17 mouse cellular contexts compared by ENCODE assay signal in genomic region chr3:88229526-88229925, GRCm38 (mm10). TPM values are rescaled to one million over a fixed set of nuclear protein-coding genes. Genes with fewer than 3 reads are reported as not detected.
DNase-seq lines count a peak whose midpoint lies in the region; ATAC-seq and TF ChIP-seq lines count a peak whose summit lies in the region.
"Had no signal": no experiment of that assay in that cellular context is flagged by ENCODE, and none has a peak within 500 bp of the region (broad histone marks: within the 10 kb centered on the region; RNA-seq: fewer than 3 reads in every experiment).

No protein-coding gene starts in this region.

- 77% methylated on average over 6 of the region's 6 CpGs for WGBS in forebrain, embryonic 10.5 days
- WGBS in hindbrain, embryonic 11.5 days: 67% methylated on average over 6 of the region's 6 CpGs
- 73% methylated on average over 6 of the region's 6 CpGs for WGBS in midbrain, embryonic 16.5 days

- H3K4me1 ChIP-seq in forebrain, embryonic 10.5 days: peaks cover 100% of the 10 kb centered on the region
- H3K4me1 ChIP-seq in hindbrain, embryonic 11.5 days (replicated peaks; ENCODE audit: control insufficient read depth, insufficient read depth, low read length): peaks cover 48% of the 10 kb centered on the region
- H3K4me1 ChIP-seq in midbrain, embryonic 16.5 days (ENCODE audit: control insufficient read depth, insufficient read depth, low read length): peaks cover 31% of the 10 kb centered on the region
- H3K4me1 ChIP-seq: heart, embryonic 12.5 days; lung, embryonic 15.5 days had no signal

- peaks cover 99% of the 10 kb centered on the region for H3K27me3 ChIP-seq in forebrain, embryonic 10.5 days (ENCODE audit: poor library complexity, severe bottlenecking)
- no peaks in the 10 kb centered on the region; the same call in 1 of the 2 replicates for H3K27me3 ChIP-seq in hindbrain, embryonic 11.5 days (ENCODE audit: control insufficient read depth, insufficient read depth, low read length)
- H3K27me3 ChIP-seq in midbrain, embryonic 16.5 days (ENCODE audit: control insufficient read depth, insufficient read depth, low read depth, low read length): peaks cover 7% of the 10 kb centered on the region

- peak overlapping the region; percentile 44; the same call in 1 of the 2 replicates for H3K9ac ChIP-seq in hindbrain, embryonic 11.5 days (ENCODE audit: low read depth, low read length)
- no peak overlapping the region for H3K9ac ChIP-seq in midbrain, embryonic 16.5 days (ENCODE audit: low read depth, low read length)
- H3K9ac ChIP-seq: heart, embryonic 12.5 days; lung, embryonic 15.5 days had no signal

- no peak for DNase-seq in layer of hippocampus, adult 2 months (ENCODE audit: low spot score in 2 of 2)
- no peak for DNase-seq in layer of hippocampus, adult 8-10 months (ENCODE audit: low spot score in 2 of 2)
- no peak for DNase-seq in forebrain, embryonic 10.5 days (ENCODE audit: extremely low spot score, low spot score)
- DNase-seq in hindbrain, embryonic 11.5 days (ENCODE audit: low spot score): no peak
- no peak for DNase-seq in urinary bladder, postnatal 36 days (ENCODE audit: low spot score in 2 of 2)
- DNase-seq in embryo, embryonic 10 days (ENCODE audit: low spot score): no peak
- no peak for DNase-seq in left cerebral cortex, adult 18-20 months (ENCODE audit: low spot score in 2 of 2)
- DNase-seq: kidney, adult 18-20 months; thymus, adult 18-20 months had no signal

- peaks cover 59% of the 10 kb centered on the region for H3K36me3 ChIP-seq in forebrain, embryonic 10.5 days (replicated peaks)
- no peaks in the 10 kb centered on the region for H3K36me3 ChIP-seq in hindbrain, embryonic 11.5 days (ENCODE audit: control insufficient read depth, insufficient read depth, low read length)
- H3K36me3 ChIP-seq in midbrain, embryonic 16.5 days (ENCODE audit: control insufficient read depth, insufficient read depth, low read length): peaks cover 10% of the 10 kb centered on the region
- H3K36me3 ChIP-seq: heart, embryonic 12.5 days; lung, embryonic 15.5 days had no signal

- H3K4me2 ChIP-seq in hindbrain, embryonic 11.5 days (replicated peaks; ENCODE audit: low read depth, low read length): no peak overlapping the region
- H3K4me2 ChIP-seq in midbrain, embryonic 16.5 days (ENCODE audit: low read length): no peak overlapping the region
- H3K4me2 ChIP-seq: heart, embryonic 12.5 days; lung, embryonic 15.5 days had no signal

- H3K27ac ChIP-seq in layer of hippocampus, adult 2 months: peak overlapping the region; percentile 86
- H3K27ac ChIP-seq in forebrain, embryonic 10.5 days: peak overlapping the region; percentile 88; the same call in 1 of the 2 replicates
- peak overlapping the region; percentile 94 for H3K27ac ChIP-seq in hindbrain, embryonic 11.5 days (ENCODE audit: low read depth, low read length)
- H3K27ac ChIP-seq in midbrain, embryonic 16.5 days (ENCODE audit: low read length): peak overlapping the region; percentile 83
- H3K27ac ChIP-seq: lung, embryonic 15.5 days had no signal

- no peak for TF ChIP-seq CTCF in layer of hippocampus, adult 2 months (conservative IDR thresholded peaks at IDR 0.05)

- H3K4me3 ChIP-seq in layer of hippocampus, adult 2 months: no peak overlapping the region
- H3K4me3 ChIP-seq in forebrain, embryonic 10.5 days: no peak overlapping the region; the same call in 1 of the 2 replicates
- H3K4me3 ChIP-seq in hindbrain, embryonic 11.5 days (ENCODE audit: low read depth, low read length): no peak overlapping the region
- H3K4me3 ChIP-seq in midbrain, embryonic 16.5 days (ENCODE audit: low read depth, low read length): no peak overlapping the region
- H3K4me3 ChIP-seq: heart, embryonic 12.5 days; lung, embryonic 15.5 days had no signal

- ATAC-seq in hindbrain, embryonic 11.5 days (ENCODE audit: low FRiP score): no peak
- ATAC-seq in midbrain, embryonic 16.5 days: no peak

- no peaks in the 10 kb centered on the region for H3K9me3 ChIP-seq in forebrain, embryonic 10.5 days
- no peaks in the 10 kb centered on the region for H3K9me3 ChIP-seq in hindbrain, embryonic 11.5 days (ENCODE audit: control insufficient read depth, low read length)
- no peaks in the 10 kb centered on the region for H3K9me3 ChIP-seq in midbrain, embryonic 16.5 days (replicated peaks; ENCODE audit: control insufficient read depth, low read length, poor library complexity, severe bottlenecking)
- H3K9me3 ChIP-seq: heart, embryonic 12.5 days; lung, embryonic 15.5 days had no signal

RNA-seq across cellular contexts. Expression of gene Rhbg, which starts 25.0 kb away (rescaled TPM):
- not detected for total RNA-seq in layer of hippocampus, adult 2 months (2021)
- not detected for total RNA-seq in layer of hippocampus, adult 8-10 months (2022)
- 0.37 and 0.38 TPM in 2 replicates for polyA plus RNA-seq in forebrain, embryonic 10.5 days (2016; fragmentation: Nextera tagmentation; extraction: Ambion mirVana)
- 0.13 and 0.25 TPM in 2 replicates for polyA plus RNA-seq in hindbrain, embryonic 11.5 days (2014; fragmentation: Nextera tagmentation; extraction: Ambion mirVana)
- polyA plus RNA-seq in midbrain, embryonic 16.5 days (2015; fragmentation: Nextera tagmentation; extraction: Ambion mirVana): 0.18 and 0.21 TPM in 2 replicates
- not detected for total RNA-seq in left cerebral cortex, adult 18-20 months (2021)
- total RNA-seq: heart, postnatal 4 days; left cerebral cortex, postnatal 25 days; megakaryocyte progenitor cell, adult 5-6 weeks had no signal
- polyA plus RNA-seq: frontal cortex, adult 2 months had no signal

RNA-seq across cellular contexts. Expression of gene Gm38392, which starts 57.5 kb away (rescaled TPM):
- under 1 TPM in 1 of 2 experiments, not detected in 1; 0.59 TPM for total RNA-seq in layer of hippocampus, adult 2 months (2021)
- total RNA-seq in layer of hippocampus, adult 8-10 months (2022): under 1 TPM in 2 of 4 experiments, not detected in 2; 0.45 to 0.54 TPM
- 0.14 TPM in 1 of 2 replicates, not detected in the other for polyA plus RNA-seq in forebrain, embryonic 10.5 days (2016; fragmentation: Nextera tagmentation; extraction: Ambion mirVana)
- 0.20 and 0.49 TPM in 2 replicates for polyA plus RNA-seq in hindbrain, embryonic 11.5 days (2014; fragmentation: Nextera tagmentation; extraction: Ambion mirVana)
- polyA plus RNA-seq in midbrain, embryonic 16.5 days (2015; fragmentation: Nextera tagmentation; extraction: Ambion mirVana): 0.16 TPM in 1 of 2 replicates, not detected in the other
- under 1 TPM; 0.37 to 0.42 TPM for total RNA-seq in left cerebral cortex, adult 18-20 months (2021)
- total RNA-seq: heart, postnatal 4 days; liver, adult 2 months had no signal
- polyA plus RNA-seq: frontal cortex, adult 2 months; heart, embryonic 12.5 days; liver, adult 2 months had no signal
